Comparison of ENCODE assay signal across 5 mouse cellular contexts in the genomic region with DNA sequence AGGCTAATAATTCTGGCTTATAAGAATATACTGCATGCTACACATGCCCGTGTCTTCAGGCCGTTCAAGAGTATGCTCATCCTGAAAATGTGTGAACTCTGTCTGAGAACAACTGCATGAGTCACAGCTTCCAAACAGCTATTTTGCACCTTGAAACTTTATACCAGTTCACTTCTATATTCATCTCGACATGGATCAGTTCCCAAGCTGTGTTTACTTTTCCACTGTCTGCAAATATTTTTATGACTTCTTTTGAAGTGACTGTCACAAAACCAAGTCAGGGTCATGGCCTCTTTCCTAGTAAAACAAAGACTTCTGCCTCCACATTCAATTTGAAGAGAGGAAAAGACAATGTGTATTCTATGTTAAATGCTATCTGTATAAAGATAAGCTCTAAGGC.
"Had no signal": no experiment of that assay in that cellular context is flagged by ENCODE, and none has a peak within 500 bp of the region (broad histone marks: within the 10 kb centered on the region; RNA-seq: fewer than 3 reads in every experiment).

No protein-coding gene starts in this region.

- DNase-seq: kidney, adult 8-10 months; kidney, postnatal 10 days; retina, postnatal 1 day; thymus, adult 2 months; thymus, postnatal 25 days had no signal
